Mouse (Mus musculus): ENCODE measurements at regions not wholly inside any gene's neighbourhood (a gene's known extent, or its start where the extent isn't known, plus 50 kb on each side); places are given as distances from the start of the nearest gene placed in this dataset.

- no peaks in the 10 kb centered on the region for H3K36me3 ChIP-seq (ENCODE audit: control insufficient read depth, insufficient read depth, low read length)
- no peaks in the 10 kb centered on the region for H3K4me1 ChIP-seq (ENCODE audit: control insufficient read depth, insufficient read depth, low read length)
- H3K27me3 ChIP-seq (ENCODE audit: control insufficient read depth, insufficient read depth, low read length) = no peaks in the 10 kb centered on the region
- TF ChIP-seq CTCF (IDR thresholded peaks at IDR 0.05; ENCODE audit: control insufficient read depth, insufficient read depth, insufficient replicate concordance, low read depth, low read length) (no peak), POLR2A (IDR thresholded peaks at IDR 0.05; ENCODE audit: control insufficient read depth, low read depth, low read length) (no peak)
- H3K4me3 ChIP-seq (ENCODE audit: control insufficient read depth, low read depth, low read length) = no peak overlapping the region
- H3K27ac ChIP-seq (ENCODE audit: control insufficient read depth, insufficient read depth, low read depth, low read length) = no peak overlapping the region
Observed at GRCm38 (mm10) chrX:166672617-166673016, 87.1 kb upstream of the Egfl6 start.

GRCm38 (mm10) chrX:166671853-166672252, 86.3 kb upstream of the Egfl6 start:
- Histone ChIP-seq H3K27ac (ENCODE audit: control insufficient read depth, insufficient read depth, low read depth, low read length) (no peak overlapping the region), H3K27me3 (ENCODE audit: control insufficient read depth, insufficient read depth, low read length) (no peaks in the 10 kb centered on the region), H3K4me3 (ENCODE audit: control insufficient read depth, low read depth, low read length) (no peak overlapping the region), H3K4me1 (ENCODE audit: control insufficient read depth, insufficient read depth, low read length) (no peaks in the 10 kb centered on the region), H3K36me3 (ENCODE audit: control insufficient read depth, insufficient read depth, low read length) (no peaks in the 10 kb centered on the region)
- TF ChIP-seq POLR2A (IDR thresholded peaks at IDR 0.05; ENCODE audit: control insufficient read depth, low read depth, low read length) = no peak
- TF ChIP-seq CTCF (IDR thresholded peaks at IDR 0.05; ENCODE audit: control insufficient read depth, insufficient read depth, insufficient replicate concordance, low read depth, low read length) = no peak

GRCm38 (mm10) chrX:166666304-166666703, 80.8 kb upstream of the Egfl6 start:
- Histone ChIP-seq H3K27me3 (ENCODE audit: control insufficient read depth, insufficient read depth, low read length) (no peaks in the 10 kb centered on the region), H3K27ac (ENCODE audit: control insufficient read depth, insufficient read depth, low read depth, low read length) (no peak overlapping the region), H3K36me3 (ENCODE audit: control insufficient read depth, insufficient read depth, low read length) (no peaks in the 10 kb centered on the region), H3K4me1 (ENCODE audit: control insufficient read depth, insufficient read depth, low read length) (peaks cover 3% of the 10 kb centered on the region), H3K4me3 (ENCODE audit: control insufficient read depth, low read depth, low read length) (no peak overlapping the region)
- TF ChIP-seq POLR2A (IDR thresholded peaks at IDR 0.05; ENCODE audit: control insufficient read depth, low read depth, low read length) = no peak
- TF ChIP-seq CTCF (IDR thresholded peaks at IDR 0.05; ENCODE audit: control insufficient read depth, insufficient read depth, insufficient replicate concordance, low read depth, low read length) = no peak

- H3K4me3 ChIP-seq (ENCODE audit: control insufficient read depth, low read depth, low read length) = no peak overlapping the region
- no peak for TF ChIP-seq POLR2A (IDR thresholded peaks at IDR 0.05; ENCODE audit: control insufficient read depth, low read depth, low read length)
- no peak for TF ChIP-seq CTCF (IDR thresholded peaks at IDR 0.05; ENCODE audit: control insufficient read depth, insufficient read depth, insufficient replicate concordance, low read depth, low read length)
- no peaks in the 10 kb centered on the region for H3K27me3 ChIP-seq (ENCODE audit: control insufficient read depth, insufficient read depth, low read length)
- no peaks in the 10 kb centered on the region for H3K36me3 ChIP-seq (ENCODE audit: control insufficient read depth, insufficient read depth, low read length)
- peaks cover 7% of the 10 kb centered on the region for H3K4me1 ChIP-seq (ENCODE audit: control insufficient read depth, insufficient read depth, low read length)
- H3K27ac ChIP-seq (ENCODE audit: control insufficient read depth, insufficient read depth, low read depth, low read length) = no peak overlapping the region
Observed at GRCm38 (mm10) chrX:166661808-166662207, 76.3 kb upstream of the Egfl6 start.

GRCm38 (mm10) chrX:166661043-166661718, 75.7 kb upstream of the Egfl6 start:
- TF ChIP-seq CTCF (IDR thresholded peaks at IDR 0.05; ENCODE audit: control insufficient read depth, insufficient read depth, insufficient replicate concordance, low read depth, low read length) (peak; percentile 22; the same call in 1 of the 2 replicates), POLR2A (IDR thresholded peaks at IDR 0.05; ENCODE audit: control insufficient read depth, low read depth, low read length) (no peak)
- Histone ChIP-seq H3K27me3 (ENCODE audit: control insufficient read depth, insufficient read depth, low read length) (no peaks in the 10 kb centered on the region), H3K36me3 (ENCODE audit: control insufficient read depth, insufficient read depth, low read length) (no peaks in the 10 kb centered on the region), H3K4me1 (ENCODE audit: control insufficient read depth, insufficient read depth, low read length) (peaks cover 7% of the 10 kb centered on the region), H3K4me3 (ENCODE audit: control insufficient read depth, low read depth, low read length) (no peak overlapping the region), H3K27ac (ENCODE audit: control insufficient read depth, insufficient read depth, low read depth, low read length) (peak overlapping the region; percentile 57)

- H3K36me3 ChIP-seq (ENCODE audit: control insufficient read depth, insufficient read depth, low read length) = no peaks in the 10 kb centered on the region
- no peak for TF ChIP-seq POLR2A (IDR thresholded peaks at IDR 0.05; ENCODE audit: control insufficient read depth, low read depth, low read length)
- no peak for TF ChIP-seq CTCF (IDR thresholded peaks at IDR 0.05; ENCODE audit: control insufficient read depth, insufficient read depth, insufficient replicate concordance, low read depth, low read length)
- H3K27ac ChIP-seq (ENCODE audit: control insufficient read depth, insufficient read depth, low read depth, low read length) = no peak overlapping the region
- H3K4me1 ChIP-seq (ENCODE audit: control insufficient read depth, insufficient read depth, low read length) = peaks cover 7% of the 10 kb centered on the region
- no peak overlapping the region for H3K4me3 ChIP-seq (ENCODE audit: control insufficient read depth, low read depth, low read length)
- no peaks in the 10 kb centered on the region for H3K27me3 ChIP-seq (ENCODE audit: control insufficient read depth, insufficient read depth, low read length)
Observed at GRCm38 (mm10) chrX:166660715-166661042, 75.2 kb upstream of the Egfl6 start.

- Histone ChIP-seq H3K27me3 (ENCODE audit: control insufficient read depth, insufficient read depth, low read length) (no peaks in the 10 kb centered on the region), H3K36me3 (ENCODE audit: control insufficient read depth, insufficient read depth, low read length) (no peaks in the 10 kb centered on the region), H3K27ac (ENCODE audit: control insufficient read depth, insufficient read depth, low read depth, low read length) (no peak overlapping the region), H3K4me3 (ENCODE audit: control insufficient read depth, low read depth, low read length) (no peak overlapping the region), H3K4me1 (ENCODE audit: control insufficient read depth, insufficient read depth, low read length) (no peaks in the 10 kb centered on the region)
- TF ChIP-seq CTCF (IDR thresholded peaks at IDR 0.05; ENCODE audit: control insufficient read depth, insufficient read depth, insufficient replicate concordance, low read depth, low read length) (no peak), POLR2A (IDR thresholded peaks at IDR 0.05; ENCODE audit: control insufficient read depth, low read depth, low read length) (no peak)
Observed at GRCm38 (mm10) chrX:166652400-166652799, 66.9 kb upstream of the Egfl6 start.

Data from testis, adult 2 months (tissue).